Mouse (Mus musculus) forebrain, embryonic 11.5 days (tissue): ENCODE results near the gene Rtn4rl1. TPM values are rescaled to one million over a fixed set of nuclear protein-coding genes. Genes with fewer than 3 reads are reported as not detected.

Experiments
- ATAC-seq: fragments of 200-750 bp; cut with Nextera tagmentation; replicated peaks from 2 replicates; pipeline ENCODE4 v1.8.0; 2017; ENCODE audit warnings: moderate TSS enrichment; ENCODE audit not compliant: low FRiP score
- DNase-seq: peaks from one replicate; pipeline ENCODE4 v3.0.0-alpha.2; 2017; ENCODE audit warnings: low spot score
- H3K27ac ChIP-seq: fragments of 300-500 bp; sonication (generic); 2 replicates; pipeline ENCODE4 v1.5.1; 2014; ENCODE audit warnings: low read depth, low read length
- H3K27me3 ChIP-seq: fragments of 300-500 bp; sonication (generic); 2 replicates; pipeline ENCODE4 v1.6.1; 2014; ENCODE audit warnings: mild to moderate bottlenecking, low read length, mixed read lengths; ENCODE audit not compliant: control insufficient read depth, insufficient read depth
- H3K36me3 ChIP-seq: fragments of 300-500 bp; sonication (generic); 2 replicates; pipeline ENCODE4 v1.6.1; 2014; ENCODE audit warnings: mild to moderate bottlenecking, low read length, moderate library complexity, mixed read lengths; ENCODE audit not compliant: control insufficient read depth, insufficient read depth
- H3K4me1 ChIP-seq: fragments of 300-500 bp; sonication (generic); replicated peaks from 2 replicates; pipeline ENCODE4 v1.6.1; 2014; ENCODE audit warnings: low read length, mixed read lengths; ENCODE audit not compliant: control insufficient read depth, insufficient read depth
- H3K4me2 ChIP-seq: fragments of 300-500 bp; sonication (generic); 2 replicates; pipeline ENCODE4 v1.6.1; 2014; ENCODE audit warnings: low read depth, mild to moderate bottlenecking, low read length, moderate library complexity, mixed read lengths; ENCODE audit not compliant: severe bottlenecking
- H3K4me3 ChIP-seq: fragments of 300-500 bp; sonication (generic); 2 replicates; pipeline ENCODE4 v1.5.1; 2014; ENCODE audit warnings: low read depth, low read length
- H3K9ac ChIP-seq: fragments of 300-500 bp; sonication (generic); 2 replicates; pipeline ENCODE4 v1.6.1; 2014; ENCODE audit warnings: low read length
- H3K9me3 ChIP-seq: fragments of 300-500 bp; sonication (generic); 2 replicates; pipeline ENCODE4 v1.6.1; 2016; ENCODE audit warnings: low read length, mixed read lengths; ENCODE audit not compliant: control insufficient read depth
- WGBS: fragments of 180-500 bp; shearing (Covaris S2); extraction: QIAGEN DNeasy Blood & Tissue Kit; methylation state at CpG from one replicate; pipeline ENCODE4 v1.1.7; 2014; 5-methylcytosine and 5-hydroxymethylcytosine counted together
- microRNA counts: library from miRNA; unstranded; fragments of <30 nt; microRNA quantifications from one replicate; lab custom pipeline; 2015
- microRNA-seq: library from miRNA; unstranded; fragments of <30 nt; microRNA quantifications from one replicate; pipeline ENCODE4, GENCODE M21; 2016; ENCODE audit not compliant: insufficient number of aligned reads
- polyA plus RNA-seq: library from polyadenylated mRNA; unstranded; fragments of >200 nt; fragmentation: Nextera tagmentation; extraction: Ambion mirVana; gene quantifications from 2 replicates; pipeline ENCODE4 v1.2.1, GENCODE M21; 2014

The Rtn4rl1 gene
- polyA plus RNA-seq, 1 experiment from 2014 or later = 1.1 TPM

GRCm38 (mm10) chr11:75313834-75314233 lies 120.3 kb downstream of the Rtn4rl1 start:
- H3K36me3 ChIP-seq = peaks cover 6% of the 10 kb centered on the region; the same call in 1 of the 2 replicates
- no peaks in the 10 kb centered on the region for H3K27me3 ChIP-seq
- no peaks in the 10 kb centered on the region for H3K9me3 ChIP-seq
- no peak for DNase-seq
- H3K27ac ChIP-seq = no peak overlapping the region
- no peak overlapping the region for H3K4me3 ChIP-seq
- WGBS = 91% methylated on average over 8 of the region's 8 CpGs
- no peak overlapping the region for H3K9ac ChIP-seq
- no peaks in the 10 kb centered on the region for H3K4me1 ChIP-seq
- ATAC-seq = no peak
- no peak overlapping the region for H3K4me2 ChIP-seq

MicroRNAs encoded within 50 kb of the gene (microRNA counts, 519-probe panel; counts per million panel counts)
- microRNA mmu-miR-132 (lab: Ali Mortazavi, UCI) (2,610 counts per million, percentile 5 among the panel's probes with 10 or more counts), microRNA mmu-miR-212 (lab: Ali Mortazavi, UCI) (31.2 counts per million)

Small RNAs within 50 kb of the gene (microRNA-seq; reads per million reads assigned to microRNA genes)
- gene Mir132 (140 reads per million, percentile 39 among the genes with 10 or more reads in this experiment), gene Mir212 (11.8 reads per million, percentile 6 among the genes with 10 or more reads in this experiment)

Other genes with a start within 250 kb of the Rtn4rl1 start
- 0.86 and 1.1 TPM in 2 replicates for gene Hic1, start 24.3 kb upstream of the Rtn4rl1 start, polyA plus RNA-seq
- 32.7 and 34.4 TPM in 2 replicates for gene Ovca2, start 14.9 kb upstream of the Rtn4rl1 start, polyA plus RNA-seq
- 21.8 and 24.0 TPM in 2 replicates for gene Dph1, start 2.5 kb upstream of the Rtn4rl1 start, polyA plus RNA-seq
- gene Rpa1, start 154.5 kb downstream of the Rtn4rl1 start, polyA plus RNA-seq = 140 and 146 TPM in 2 replicates
- gene Smyd4, start 154.7 kb downstream of the Rtn4rl1 start, polyA plus RNA-seq = 17.3 and 20.0 TPM in 2 replicates
- gene Serpinf1, start 228.9 kb downstream of the Rtn4rl1 start, polyA plus RNA-seq = 53.6 and 69.3 TPM in 2 replicates
- gene Serpinf2, start 245.8 kb downstream of the Rtn4rl1 start, polyA plus RNA-seq = not detected in 2 replicates